Mouse (Mus musculus): Measurements from ENCODE around the gene Zfand6. TPM values are rescaled to one million over a fixed set of nuclear protein-coding genes. Genes with fewer than 3 reads are reported as not detected.

Gene Zfand6
- total RNA-seq, 2 experiments from 2014 or later = 117 to 122 TPM

- no peak for DNase-seq
Observed at GRCm38 (mm10) chr7:84651303-84651986, 38.3 kb downstream of the Zfand6 start.

GRCm38 (mm10) chr7:84649016-84649415 is 40.7 kb downstream of the Zfand6 start:
- no peak for DNase-seq

DNA sequence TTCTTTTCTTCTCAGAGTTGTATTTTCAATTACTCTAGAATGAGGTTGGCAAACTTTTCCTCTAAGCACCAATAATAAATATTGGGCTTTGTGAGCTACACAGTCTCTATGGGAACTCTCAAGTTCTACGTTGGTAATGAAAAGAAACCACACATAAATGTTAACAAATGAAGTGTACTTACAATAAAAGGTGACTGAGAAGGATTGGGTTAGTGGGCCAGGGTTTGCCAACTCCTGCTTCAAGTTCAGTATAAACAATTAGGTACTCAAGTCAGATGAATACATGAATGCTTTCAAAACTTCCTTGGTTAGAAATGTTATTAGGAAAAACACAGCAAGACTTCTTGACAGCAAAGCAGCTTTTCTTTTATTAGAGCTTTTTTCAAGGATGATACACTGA is 43.5 kb downstream of the Zfand6 start:
- DNase-seq = no peak

- DNase-seq = no peak
Observed at GRCm38 (mm10) chr7:84643270-84643998, 46.3 kb downstream of the Zfand6 start.

- peak in 1 of 2 experiments; percentile 7 for DNase-seq
Observed at GRCm38 (mm10) chr7:84642159-84642928, 47.4 kb downstream of the Zfand6 start.

DNA sequence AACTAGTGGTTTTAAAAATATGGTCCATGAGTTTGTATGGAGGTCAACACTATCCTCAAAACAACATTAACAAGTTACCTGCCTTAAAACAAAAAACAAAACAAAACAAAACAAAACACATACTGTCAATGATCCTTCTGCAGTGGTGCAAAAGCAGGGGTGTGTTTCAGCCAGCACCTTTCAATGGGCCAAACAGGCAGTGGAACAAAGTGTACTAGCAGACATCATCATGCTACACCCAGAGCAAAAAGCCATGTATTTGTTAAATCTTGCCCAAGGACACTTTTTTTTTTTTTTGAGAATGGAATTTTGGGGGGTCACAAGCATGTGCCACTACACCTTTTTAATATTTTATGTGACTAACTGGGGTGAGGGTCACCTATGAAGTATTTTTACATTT is 52.8 kb downstream of the Zfand6 start:
- no peak for DNase-seq

GRCm38 (mm10) chr7:84631878-84632277 is 57.9 kb downstream of the Zfand6 start:
- no peak for DNase-seq

DNA sequence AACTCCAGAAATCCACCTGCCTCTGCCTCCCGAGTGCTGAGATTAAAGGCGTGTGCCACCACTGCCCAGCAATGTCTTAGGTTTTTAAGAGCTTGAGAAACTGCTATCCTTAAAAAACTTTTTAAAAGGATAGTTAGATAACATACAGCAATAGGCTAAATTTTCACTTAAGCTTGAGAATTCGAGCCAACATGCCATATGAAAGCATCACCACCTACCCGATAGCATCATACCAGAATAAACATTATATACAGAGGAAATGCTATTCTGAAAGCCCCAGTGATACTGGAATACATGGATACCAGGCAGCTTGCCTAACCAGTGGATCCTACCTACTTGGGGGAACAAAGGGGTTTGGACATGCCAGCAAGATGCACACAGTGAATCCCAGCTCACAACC is 66.0 kb downstream of the Zfand6 start:
- no peak for DNase-seq

- DNase-seq = no peak
Observed at GRCm38 (mm10) chr7:84620956-84621355, 68.8 kb downstream of the Zfand6 start.

- no peak for DNase-seq
Observed at GRCm38 (mm10) chr7:84618951-84619350, 70.8 kb downstream of the Zfand6 start.

DNA sequence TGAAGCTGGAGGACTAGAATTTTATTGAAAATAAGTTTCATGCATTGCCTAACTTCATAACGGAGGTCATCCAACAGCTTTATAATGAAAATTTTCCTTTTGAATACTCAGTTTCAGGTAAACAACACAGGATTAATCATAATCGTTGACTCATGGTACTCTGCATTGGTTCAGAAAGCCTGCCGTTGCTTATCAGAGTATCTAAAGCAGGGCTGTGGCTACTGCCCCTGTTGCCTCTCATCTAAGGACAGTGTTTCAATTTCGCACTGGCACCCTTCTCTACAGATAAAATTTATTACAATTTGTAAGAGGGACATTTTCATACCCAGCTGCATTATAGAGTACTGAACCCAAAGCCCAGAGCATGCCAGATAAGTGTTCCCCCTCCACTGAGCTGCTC is 77.3 kb downstream of the Zfand6 start:
- no peak for DNase-seq

GRCm38 (mm10) chr7:84611609-84612008 is 78.2 kb downstream of the Zfand6 start:
- DNase-seq = no peak

GRCm38 (mm10) chr7:84606293-84606749 is 83.4 kb downstream of the Zfand6 start, which contains the start of gene Fah:
Gene Fah, minus strand, starts transcription at chr7:84606722.
- DNase-seq = peak; percentile 74 to 80

- peak; percentile 94 for DNase-seq
Observed at GRCm38 (mm10) chr7:84605704-84606292, 84.0 kb downstream of the Zfand6 start.

DNA sequence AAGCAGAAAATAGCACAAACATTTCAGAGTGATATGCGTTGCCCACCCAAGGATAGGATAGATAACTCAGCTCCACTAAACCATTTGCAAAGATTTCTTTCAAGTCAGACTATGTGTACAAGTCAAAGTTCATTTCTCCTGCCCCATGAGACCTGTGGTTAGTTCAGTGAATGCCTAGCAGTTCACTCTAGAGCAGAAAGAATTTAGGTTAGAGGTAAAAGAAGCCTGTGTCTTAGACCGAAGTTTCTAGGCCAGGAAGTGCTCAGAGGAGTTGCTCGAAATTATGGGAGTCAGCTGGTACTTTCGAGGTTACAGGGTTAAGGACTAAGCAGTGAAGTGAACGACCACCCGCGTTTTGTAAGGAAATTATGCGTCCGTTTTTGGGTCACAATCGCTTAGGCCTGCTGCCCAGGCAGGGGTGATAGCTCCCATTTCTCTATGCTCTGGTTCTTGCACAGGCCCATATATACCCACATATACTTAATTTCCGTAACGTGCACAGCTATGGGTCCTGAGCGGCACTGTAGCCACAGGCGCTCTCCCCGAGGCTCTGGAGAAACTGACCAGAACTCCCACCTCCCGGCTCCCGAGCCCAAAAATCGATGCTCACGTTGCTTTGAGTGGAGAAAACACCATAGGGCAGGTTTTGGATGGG is 84.6 kb downstream of the Zfand6 start:
- DNase-seq = peak in 1 of 2 experiments; percentile 5

DNA sequence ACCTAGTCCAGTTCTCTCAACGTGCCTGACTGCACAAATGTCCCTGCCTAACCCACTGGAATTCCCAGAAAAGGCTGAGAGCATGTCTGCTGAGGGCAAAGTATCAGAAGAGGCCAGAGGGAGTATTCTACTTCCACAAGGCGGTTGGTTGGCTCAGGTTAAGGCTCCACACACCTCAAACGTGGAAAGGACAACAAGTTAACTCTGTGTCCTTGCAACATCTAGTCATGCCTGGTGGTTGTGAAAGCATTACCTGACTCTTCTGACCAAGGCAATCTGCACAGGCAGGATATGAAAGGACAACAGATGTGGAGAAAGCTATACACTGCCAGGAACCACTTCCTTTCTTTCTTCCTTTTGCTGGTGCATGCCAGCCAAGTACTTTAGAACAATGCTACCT is 85.3 kb downstream of the Zfand6 start:
- DNase-seq = peak in 1 of 2 experiments; percentile 13

GRCm38 (mm10) chr7:84601331-84601730 is 88.4 kb downstream of the Zfand6 start:
- DNase-seq = no peak

- no peak for DNase-seq
Observed at GRCm38 (mm10) chr7:84600631-84601030, 89.1 kb downstream of the Zfand6 start.

DNA sequence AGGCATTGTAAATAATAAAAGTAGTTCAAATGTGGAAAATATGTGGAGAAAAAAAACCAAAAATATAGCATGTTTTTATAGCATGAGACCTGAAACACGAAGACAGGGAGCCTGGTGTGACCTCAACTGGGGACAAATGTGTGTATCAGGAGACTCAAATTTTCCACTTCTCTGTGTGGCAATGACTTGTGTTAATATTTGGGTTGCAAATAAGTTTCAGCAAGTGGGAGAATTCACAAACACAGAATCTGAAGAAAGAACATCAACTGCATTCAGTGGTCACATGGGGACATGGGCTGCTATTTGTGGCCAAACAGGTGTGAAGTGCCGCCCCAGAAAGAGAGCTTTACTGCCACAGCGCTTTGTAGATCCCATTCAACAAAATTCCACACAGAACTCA is 93.1 kb downstream of the Zfand6 start:
- DNase-seq = no peak

DNA sequence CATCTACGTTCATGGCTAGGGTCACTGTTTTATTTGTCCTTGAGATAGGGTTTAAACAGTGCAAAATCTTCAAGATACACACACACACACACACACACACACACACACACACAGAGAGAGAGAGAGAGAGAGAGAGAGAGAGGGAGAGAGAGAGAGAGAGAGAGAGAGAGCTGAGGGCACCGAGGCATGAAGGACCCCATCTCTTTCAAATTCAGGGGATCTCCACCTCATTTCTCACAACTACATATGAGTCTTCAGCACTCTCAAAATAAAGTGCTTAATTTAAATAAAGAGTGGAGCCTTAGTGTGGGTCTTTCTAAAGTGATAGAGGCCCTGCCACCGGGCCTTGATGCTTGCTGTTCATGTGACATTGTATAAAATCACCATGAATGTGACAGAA is 93.8 kb downstream of the Zfand6 start:
- DNase-seq = no peak

DNA sequence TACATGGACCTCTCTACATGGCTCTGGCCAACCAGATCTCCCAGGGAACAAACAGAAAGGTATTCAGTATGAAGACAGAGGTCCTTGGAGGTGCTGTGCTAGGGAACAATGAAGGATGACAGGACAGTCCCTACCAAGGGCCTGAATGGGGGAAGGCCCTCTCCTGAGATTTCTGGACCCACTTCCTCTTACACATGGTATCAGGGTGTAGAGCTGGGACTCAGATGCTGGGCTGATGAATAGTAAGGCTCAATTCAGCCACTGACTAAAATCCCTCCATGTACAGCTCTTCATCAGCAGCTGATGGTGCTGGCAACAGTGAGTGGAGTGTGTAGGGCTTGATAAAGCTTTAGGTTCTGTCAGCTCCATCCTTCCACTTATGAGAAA is 94.8 kb downstream of the Zfand6 start:
- no peak for DNase-seq
